Mouse (Mus musculus): ENCODE measurements around the gene Ttc7. TPM values are rescaled to one million over a fixed set of nuclear protein-coding genes. Genes with fewer than 3 reads are reported as not detected.

The Ttc7 gene
- polyA plus RNA-seq, 1 experiment from 2014 or later = 22.0 TPM

- H3K4me3 ChIP-seq (replicated peaks) = no peak overlapping the region
- no peak for ATAC-seq
These were observed 39.0 kb downstream of the Ttc7 start for GRCm38 (mm10) chr17:87321673-87322072.

GRCm38 (mm10) chr17:87323215-87323614 lies 40.5 kb downstream of the Ttc7 start:
- H3K4me1 ChIP-seq (replicated peaks) = peaks cover 8% of the 10 kb centered on the region; the same call in 1 of the 2 replicates
- ATAC-seq = no peak
- H3K9ac ChIP-seq = no peak overlapping the region
- no peak overlapping the region for H3K4me3 ChIP-seq (replicated peaks)
- no peaks in the 10 kb centered on the region for H3K27me3 ChIP-seq (replicated peaks)
- no peak overlapping the region for H3K27ac ChIP-seq
- 86% methylated on average over 9 of the region's 9 CpGs for WGBS
- H3K9me3 ChIP-seq = no peaks in the 10 kb centered on the region
- peaks cover 9% of the 10 kb centered on the region; the same call in 1 of the 2 replicates for H3K36me3 ChIP-seq
- H3K4me2 ChIP-seq (replicated peaks) = no peak overlapping the region

More at GRCm38 (mm10) chr17:87321673-87322072, 39.0 kb downstream of the Ttc7 start:
- WGBS = 100% methylated on average over 1 of the region's 1 CpGs
- Histone ChIP-seq H3K27ac (no peak overlapping the region), H3K9me3 (no peaks in the 10 kb centered on the region), H3K9ac (no peak overlapping the region), H3K27me3 (replicated peaks) (no peaks in the 10 kb centered on the region), H3K4me1 (replicated peaks) (peaks cover 3% of the 10 kb centered on the region; the same call in 1 of the 2 replicates), H3K4me2 (replicated peaks) (no peak overlapping the region), H3K36me3 (peaks cover 9% of the 10 kb centered on the region; the same call in 1 of the 2 replicates)

GRCm38 (mm10) chr17:87325501-87325900 lies 42.8 kb downstream of the Ttc7 start:
- H3K9me3 ChIP-seq = no peaks in the 10 kb centered on the region
- H3K27me3 ChIP-seq (replicated peaks) = no peaks in the 10 kb centered on the region
- no peak overlapping the region for H3K4me2 ChIP-seq (replicated peaks)
- H3K36me3 ChIP-seq = peaks cover 9% of the 10 kb centered on the region; the same call in 1 of the 2 replicates
- H3K9ac ChIP-seq = no peak overlapping the region
- H3K4me3 ChIP-seq (replicated peaks) = no peak overlapping the region
- no peak overlapping the region for H3K27ac ChIP-seq
- peaks cover 14% of the 10 kb centered on the region for H3K4me1 ChIP-seq (replicated peaks)
- no peak for ATAC-seq
- 80% methylated on average over 15 of the region's 15 CpGs for WGBS

GRCm38 (mm10) chr17:87326987-87327386 lies 44.3 kb downstream of the Ttc7 start:
- Histone ChIP-seq H3K4me2 (replicated peaks) (no peak overlapping the region), H3K9ac (no peak overlapping the region), H3K36me3 (peaks cover 5% of the 10 kb centered on the region; the same call in 1 of the 2 replicates), H3K4me1 (replicated peaks) (peaks cover 27% of the 10 kb centered on the region), H3K4me3 (replicated peaks) (no peak overlapping the region), H3K27me3 (replicated peaks) (no peaks in the 10 kb centered on the region), H3K9me3 (no peaks in the 10 kb centered on the region), H3K27ac (no peak overlapping the region)
- ATAC-seq = peak; percentile 31; the same call in 1 of the 2 replicates
- 36% methylated on average over 6 of the region's 6 CpGs for WGBS

- H3K27me3 ChIP-seq (replicated peaks) = no peaks in the 10 kb centered on the region
- no peak overlapping the region for H3K9ac ChIP-seq
- WGBS = 75% methylated on average over 8 of the region's 8 CpGs
- peaks cover 5% of the 10 kb centered on the region; the same call in 1 of the 2 replicates for H3K36me3 ChIP-seq
- H3K4me2 ChIP-seq (replicated peaks) = no peak overlapping the region
- H3K4me3 ChIP-seq (replicated peaks) = no peak overlapping the region
- no peak overlapping the region for H3K27ac ChIP-seq
- H3K9me3 ChIP-seq = no peaks in the 10 kb centered on the region
- H3K4me1 ChIP-seq (replicated peaks) = peaks cover 27% of the 10 kb centered on the region
- ATAC-seq = no peak
These were observed 45.0 kb downstream of the Ttc7 start for GRCm38 (mm10) chr17:87327645-87328044.

- Histone ChIP-seq H3K27ac (no peak overlapping the region), H3K27me3 (replicated peaks) (no peaks in the 10 kb centered on the region), H3K9me3 (no peaks in the 10 kb centered on the region), H3K36me3 (no peaks in the 10 kb centered on the region), H3K4me2 (replicated peaks) (no peak overlapping the region), H3K4me3 (replicated peaks) (no peak overlapping the region), H3K4me1 (replicated peaks) (peaks cover 27% of the 10 kb centered on the region), H3K9ac (no peak overlapping the region; the same call in 1 of the 2 replicates)
- WGBS = 48% methylated on average over 7 of the region's 9 CpGs
- no peak for ATAC-seq
These were observed 45.6 kb downstream of the Ttc7 start for GRCm38 (mm10) chr17:87328177-87328768.

- no peak overlapping the region for H3K9ac ChIP-seq
- peaks cover 27% of the 10 kb centered on the region for H3K4me1 ChIP-seq (replicated peaks)
- no peaks in the 10 kb centered on the region for H3K36me3 ChIP-seq
- H3K4me2 ChIP-seq (replicated peaks) = no peak overlapping the region
- 90% methylated on average over 18 of the region's 18 CpGs for WGBS
- no peak overlapping the region for H3K27ac ChIP-seq
- no peaks in the 10 kb centered on the region for H3K9me3 ChIP-seq
- no peaks in the 10 kb centered on the region for H3K27me3 ChIP-seq (replicated peaks)
- no peak for ATAC-seq
- H3K4me3 ChIP-seq (replicated peaks) = no peak overlapping the region
These were observed 46.5 kb downstream of the Ttc7 start for GRCm38 (mm10) chr17:87329144-87329700.

- Histone ChIP-seq H3K27ac (peak overlapping the region; percentile 70), H3K4me2 (replicated peaks) (peak overlapping the region; percentile 12; the same call in 1 of the 2 replicates), H3K9ac (no peak overlapping the region), H3K27me3 (replicated peaks) (no peaks in the 10 kb centered on the region), H3K9me3 (no peaks in the 10 kb centered on the region), H3K4me3 (replicated peaks) (no peak overlapping the region), H3K36me3 (no peaks in the 10 kb centered on the region), H3K4me1 (replicated peaks) (peaks cover 27% of the 10 kb centered on the region)
- 46% methylated on average over 22 of the region's 22 CpGs for WGBS
- peak; percentile 64 for ATAC-seq
These were observed 47.7 kb downstream of the Ttc7 start for GRCm38 (mm10) chr17:87330250-87330920.

- Histone ChIP-seq H3K9me3 (no peaks in the 10 kb centered on the region), H3K4me2 (replicated peaks) (peak overlapping the region; percentile 12; the same call in 1 of the 2 replicates), H3K27ac (peak overlapping the region; percentile 70), H3K36me3 (no peaks in the 10 kb centered on the region), H3K9ac (no peak overlapping the region), H3K4me1 (replicated peaks) (peaks cover 25% of the 10 kb centered on the region), H3K4me3 (replicated peaks) (no peak overlapping the region), H3K27me3 (replicated peaks) (no peaks in the 10 kb centered on the region)
- WGBS = 4% methylated on average over 11 of the region's 11 CpGs
- ATAC-seq = peak; percentile 82
These were observed 48.2 kb downstream of the Ttc7 start for GRCm38 (mm10) chr17:87330921-87331291.

- H3K27me3 ChIP-seq (replicated peaks) = no peaks in the 10 kb centered on the region
- peaks cover 24% of the 10 kb centered on the region for H3K4me1 ChIP-seq (replicated peaks)
- H3K9me3 ChIP-seq = no peaks in the 10 kb centered on the region
- H3K9ac ChIP-seq = no peak overlapping the region
- 40% methylated on average over 11 of the region's 11 CpGs for WGBS
- no peak overlapping the region for H3K4me3 ChIP-seq (replicated peaks)
- no peak for ATAC-seq
- no peaks in the 10 kb centered on the region for H3K36me3 ChIP-seq
- H3K27ac ChIP-seq = peak overlapping the region; percentile 70
- H3K4me2 ChIP-seq (replicated peaks) = 0 out of 2 replicates have a peak overlapping the region, but pooled peaks have one; percentile 12
These were observed 48.9 kb downstream of the Ttc7 start for GRCm38 (mm10) chr17:87331336-87332141.

- Histone ChIP-seq H3K27ac (0 out of 2 replicates have a peak overlapping the region, but pooled peaks have one; percentile 2), H3K9ac (no peak overlapping the region), H3K27me3 (replicated peaks) (no peaks in the 10 kb centered on the region), H3K4me3 (replicated peaks) (no peak overlapping the region), H3K9me3 (no peaks in the 10 kb centered on the region), H3K36me3 (no peaks in the 10 kb centered on the region), H3K4me1 (replicated peaks) (peaks cover 19% of the 10 kb centered on the region), H3K4me2 (replicated peaks) (no peak overlapping the region)
- ATAC-seq = no peak
- 63% methylated on average over 9 of the region's 9 CpGs for WGBS
These were observed 49.6 kb downstream of the Ttc7 start for GRCm38 (mm10) chr17:87332142-87332815.
